Mouse (Mus musculus): ENCODE measurements at regions not wholly inside any gene's neighbourhood (a gene's known extent, or its start where the extent isn't known, plus 50 kb on each side); places are given as distances from the start of the nearest gene placed in this dataset.

DNA sequence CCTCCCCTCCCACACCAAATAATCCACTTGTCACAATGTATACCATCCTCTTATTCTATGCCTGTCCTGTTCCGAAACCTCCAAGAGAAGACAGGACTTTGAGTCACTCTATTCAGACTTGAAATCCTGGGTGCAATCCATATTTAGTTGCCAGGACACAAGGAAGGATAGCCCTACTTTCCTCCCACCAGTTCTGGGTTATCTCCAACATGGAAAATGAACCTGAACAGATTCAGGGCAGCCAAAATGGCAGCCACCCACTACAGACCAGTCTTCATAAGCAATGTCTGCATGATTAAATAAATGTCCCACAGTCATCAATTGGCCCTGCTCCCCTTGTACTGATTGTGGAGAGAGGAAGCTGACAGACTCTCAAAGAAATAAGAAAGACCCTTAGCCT lies 110.6 kb upstream of the Adra1d start:
- no peak for DNase-seq

GRCm38 (mm10) chr2:131672223-131672622 lies 110.1 kb upstream of the Adra1d start:
- no peak for DNase-seq

DNA sequence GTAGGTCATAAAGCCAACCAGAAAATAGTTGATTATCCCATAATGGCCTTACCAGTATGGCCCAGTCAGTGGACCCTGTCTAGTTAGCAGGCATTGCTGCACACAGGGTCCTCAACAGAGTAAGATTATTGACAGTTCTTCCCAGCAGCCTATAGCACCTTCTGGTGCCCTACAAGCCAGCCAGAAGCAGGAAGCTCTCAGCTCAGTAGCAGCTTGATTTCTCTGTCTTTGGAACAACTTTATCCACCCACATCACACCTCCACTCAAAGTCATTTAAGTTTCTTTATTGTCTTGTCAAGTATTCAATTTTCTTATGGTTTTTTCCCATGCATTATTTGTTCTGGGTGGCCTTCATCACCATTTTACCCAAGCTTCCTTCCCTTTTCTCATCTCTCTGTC lies 108.8 kb upstream of the Adra1d start:
- no peak for DNase-seq

GRCm38 (mm10) chr2:131667874-131668273 lies 105.8 kb upstream of the Adra1d start:
- no peak for DNase-seq

DNA sequence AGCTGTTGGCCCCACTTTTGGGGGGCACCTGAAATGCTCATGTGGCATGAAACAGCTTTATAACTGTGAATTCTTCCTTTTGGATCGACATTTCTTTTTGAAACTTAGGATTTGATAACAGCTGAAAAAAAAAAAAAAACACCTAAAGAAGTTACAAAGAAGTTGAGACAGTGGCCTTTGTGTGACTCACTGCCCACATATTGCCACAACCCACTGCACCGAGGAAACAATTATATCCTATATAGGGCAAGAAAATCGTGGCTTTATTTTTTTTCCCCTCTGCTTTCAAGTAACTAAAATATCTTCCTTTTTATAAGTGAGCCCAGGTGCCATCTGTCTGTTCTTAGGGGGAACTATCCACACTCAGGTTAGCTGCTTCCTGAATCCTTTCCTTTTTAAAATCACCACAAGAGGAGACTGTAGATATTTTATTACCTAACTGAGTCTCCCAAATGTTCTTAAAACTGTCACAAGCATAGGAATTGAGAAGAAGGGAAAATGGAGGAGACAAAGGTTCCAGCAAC lies 104.8 kb upstream of the Adra1d start:
- DNase-seq = no peak

DNA sequence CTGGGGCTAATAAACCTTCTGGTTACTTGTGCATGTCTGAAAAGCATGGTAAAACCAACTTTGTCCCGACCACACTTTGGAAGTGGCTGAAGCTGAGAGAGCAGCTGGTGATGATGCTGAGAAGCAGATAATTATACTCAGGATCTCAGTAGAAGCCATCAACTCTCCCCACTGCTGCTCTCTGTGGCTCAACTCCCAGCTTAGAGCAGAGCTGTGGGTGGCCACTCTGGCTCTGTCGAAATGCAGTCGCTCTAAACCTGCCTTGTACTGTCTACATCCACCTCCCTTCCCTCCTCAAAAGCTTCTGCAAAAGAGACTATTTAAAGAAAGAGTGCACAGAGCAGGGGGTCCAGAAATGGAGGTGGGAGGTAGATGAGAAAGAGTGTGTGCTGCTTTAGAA lies 102.5 kb upstream of the Adra1d start:
- DNase-seq = no peak

- no peak for DNase-seq
These were observed 101.2 kb upstream of the Adra1d start for GRCm38 (mm10) chr2:131663199-131663809.

- DNase-seq = no peak
These were observed 90.1 kb upstream of the Adra1d start for GRCm38 (mm10) chr2:131652197-131652596.

DNA sequence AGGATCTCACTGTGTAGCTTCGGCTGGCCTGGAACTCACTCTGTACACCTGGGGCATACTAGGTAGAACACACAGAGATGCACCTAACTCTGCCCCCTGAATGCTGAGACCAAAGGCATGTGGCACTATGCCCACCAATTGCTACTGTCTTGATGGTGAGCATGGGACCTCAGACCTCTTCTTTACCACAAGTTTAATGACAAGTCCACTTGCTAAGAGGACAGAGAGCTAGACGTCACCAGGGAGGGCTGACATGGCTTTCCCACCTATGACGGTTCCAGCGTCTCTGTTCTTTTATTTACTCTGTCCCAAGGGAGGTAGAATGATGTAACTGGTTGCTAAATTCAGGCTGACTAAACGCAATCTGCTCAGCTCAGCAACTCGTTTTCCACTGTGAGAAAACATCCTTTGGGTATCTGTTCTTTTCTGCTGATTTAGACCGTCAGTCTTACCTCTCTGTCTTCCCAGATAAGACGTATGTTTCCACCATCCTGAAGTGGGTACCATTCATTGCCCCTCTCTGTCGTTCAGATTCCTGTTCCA lies 88.6 kb upstream of the Adra1d start:
- no peak for DNase-seq

DNA sequence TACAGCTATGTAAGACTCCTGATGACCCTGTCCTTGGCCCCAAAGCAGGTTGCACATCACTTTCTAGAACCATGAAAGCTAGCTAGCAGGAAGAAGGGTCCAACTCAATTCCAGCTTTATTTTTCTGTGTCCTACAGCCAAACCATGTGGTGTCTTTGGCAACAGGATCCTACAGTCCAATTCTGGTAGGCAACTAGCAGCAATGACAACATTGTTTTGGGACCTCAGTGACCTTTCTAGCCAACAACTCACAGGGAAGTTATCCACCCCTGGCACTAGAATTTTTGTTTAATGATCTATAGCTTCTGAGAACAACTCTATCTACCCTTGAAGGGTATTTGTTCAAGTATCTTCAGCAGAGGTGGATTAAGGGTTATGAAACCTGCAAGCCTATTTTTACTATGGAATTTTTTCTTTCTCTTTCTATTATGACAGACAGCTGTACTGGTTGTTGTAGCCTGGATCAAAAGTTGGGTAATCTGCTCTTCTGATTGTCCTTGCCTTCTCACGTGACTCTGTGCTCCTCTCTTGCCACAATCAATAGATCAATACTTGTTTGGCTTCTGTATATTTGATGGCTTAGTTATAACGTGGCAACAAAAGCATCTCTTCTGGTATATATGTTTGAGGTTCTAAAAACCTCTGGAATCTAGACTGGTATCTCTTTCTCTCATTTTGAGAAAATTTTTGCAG lies 82.2 kb upstream of the Adra1d start:
- no peak for DNase-seq

DNA sequence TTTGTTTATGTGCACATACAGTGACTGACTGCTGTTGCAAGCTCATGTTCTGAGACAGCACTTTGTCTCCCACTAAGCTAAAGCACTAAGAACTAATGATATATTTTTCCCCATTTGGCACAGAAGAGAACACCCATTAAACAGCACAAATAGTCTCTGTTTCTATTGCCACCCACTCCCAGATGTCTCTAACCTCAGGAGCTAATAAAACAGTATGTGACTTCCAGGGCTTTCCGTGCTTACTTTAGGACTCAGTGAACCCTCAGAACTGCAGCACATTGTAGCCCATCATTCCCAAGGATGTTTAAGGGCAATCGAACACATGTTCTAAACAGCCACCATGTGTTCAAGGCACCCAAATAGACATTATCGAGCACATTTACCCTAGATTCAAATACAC lies 80.4 kb upstream of the Adra1d start:
- no peak for DNase-seq

DNA sequence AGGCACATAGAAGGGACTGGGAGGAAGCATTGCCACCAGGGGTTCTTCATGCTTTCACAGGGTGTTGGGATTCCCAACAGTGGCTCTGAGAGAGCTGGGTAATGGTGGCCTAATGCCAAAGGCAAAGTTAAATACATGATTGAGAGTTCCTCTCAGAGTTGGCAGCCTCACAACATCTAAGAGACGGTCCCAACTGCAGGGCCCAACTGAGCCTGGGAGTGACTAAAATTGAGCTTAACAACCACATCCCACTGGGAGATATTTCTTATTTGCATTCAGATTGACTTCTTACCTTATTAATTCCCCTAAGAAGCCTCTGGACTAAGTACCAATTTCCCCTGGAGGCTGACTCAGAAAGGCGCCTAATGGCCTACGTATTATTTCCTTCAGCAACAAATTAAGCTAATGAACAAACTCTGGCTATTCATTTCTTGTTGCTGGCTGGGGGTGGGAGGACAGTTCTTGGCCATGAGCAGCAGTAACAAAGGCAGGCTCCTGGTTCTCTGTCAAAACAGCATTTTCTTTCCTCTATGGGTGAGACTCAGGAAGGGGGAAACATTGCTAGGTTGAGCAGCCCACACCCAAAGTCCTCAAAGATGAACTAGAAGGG lies 77.0 kb upstream of the Adra1d start:
- DNase-seq = no peak

- DNase-seq = no peak
These were observed 73.7 kb upstream of the Adra1d start for GRCm38 (mm10) chr2:131635791-131636190.

DNA sequence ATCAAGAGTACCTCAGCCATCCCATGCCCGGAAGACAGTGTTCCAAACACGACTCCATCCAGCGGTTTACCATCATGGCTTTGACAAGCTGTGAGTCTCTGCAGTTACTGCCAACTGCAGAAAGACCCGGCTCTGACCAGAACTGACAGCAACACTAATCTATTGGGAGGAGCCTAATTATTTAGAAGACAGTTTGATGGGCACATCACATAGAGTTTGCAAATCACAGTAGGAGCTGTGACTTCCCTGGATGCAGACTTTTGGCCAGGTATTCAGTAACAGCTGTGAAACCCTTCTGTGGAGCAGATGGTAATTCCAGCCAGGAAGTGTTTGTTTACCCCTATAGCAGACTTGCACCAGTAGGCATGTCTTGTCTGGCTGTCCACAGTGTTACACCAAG lies 55.8 kb upstream of the Adra1d start:
- no peak for DNase-seq

DNA sequence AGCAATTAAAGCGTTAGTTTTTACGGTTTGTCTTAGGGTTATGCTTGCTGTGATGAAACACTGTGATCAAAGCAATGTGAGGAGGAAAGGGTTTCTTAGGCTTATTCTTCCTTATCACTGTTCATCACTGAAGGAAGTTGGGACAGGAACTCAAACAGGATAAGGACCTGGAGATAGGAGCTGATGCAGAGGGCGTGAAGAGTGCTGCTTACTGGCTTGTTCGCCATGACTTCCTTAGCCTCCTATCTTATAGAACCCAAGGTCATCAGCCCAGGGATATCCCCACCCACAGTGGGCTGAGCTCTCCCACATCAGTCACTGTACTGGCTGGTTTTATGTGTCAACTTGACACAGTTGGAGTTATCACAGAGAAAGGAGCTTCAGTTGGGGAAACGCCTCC lies 50.4 kb upstream of the Adra1d start:
- DNase-seq = no peak
